9 mouse cellular contexts compared by ENCODE assay signal in the genomic region with DNA sequence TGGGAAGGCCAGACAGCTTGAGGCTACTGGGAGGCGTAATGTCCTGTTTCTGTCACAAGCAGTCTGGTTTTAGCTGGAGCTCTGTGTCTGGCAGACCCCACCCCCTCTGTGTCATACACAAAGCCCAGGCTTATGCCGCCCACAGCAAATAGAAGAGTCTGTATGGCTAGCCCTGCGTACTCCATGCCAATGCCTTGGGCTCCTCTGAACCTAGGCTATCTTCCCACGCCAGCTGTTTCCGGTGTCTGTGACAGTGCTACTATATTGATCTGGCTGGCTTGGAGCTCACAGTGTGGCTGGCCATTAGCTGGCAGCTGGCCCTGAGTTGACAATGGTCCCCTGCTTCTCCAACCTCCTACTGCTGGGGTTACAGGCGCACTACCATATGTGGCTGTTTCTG. TPM values are rescaled to one million over a fixed set of nuclear protein-coding genes. Genes with fewer than 3 reads are reported as not detected.
DNase-seq lines count a peak whose midpoint lies in the region; ATAC-seq lines count a peak whose summit lies in the region.
"Had no signal": no experiment of that assay in that cellular context is flagged by ENCODE, and none has a peak within 500 bp of the region (broad histone marks: within the 10 kb centered on the region; RNA-seq: fewer than 3 reads in every experiment).

No protein-coding gene starts in this region.

- ATAC-seq in granulocyte monocyte progenitor cell, adult 5-6 weeks (replicated peaks; ENCODE audit: poor library complexity, severe bottlenecking), result peak; percentile 26

- DNase-seq in left cerebral cortex, postnatal 4 days, result peak; percentile 70
- no peak for DNase-seq in left cerebral cortex, adult 11 months (ENCODE audit: low spot score)
- DNase-seq in layer of hippocampus, postnatal 10 days (ENCODE audit: low spot score in 2 of 2), result peak; percentile 25 to 47
- DNase-seq in mesoderm, embryonic 11.5 days (ENCODE audit: low read depth, low spot score), result peak; percentile 8
- DNase-seq in urinary bladder, postnatal 14 days (ENCODE audit: low spot score), result no peak
- DNase-seq in thymus, postnatal 0 days (ENCODE audit: low spot score), result no peak
- no peak for DNase-seq in embryo, embryonic 9.5 days (ENCODE audit: extremely low spot score)
- DNase-seq: kidney, postnatal 25 days had no signal

- intact Hi-C loops in left cerebral cortex, postnatal 4 days (cut with DNase I), result no loop called here

RNA-seq across cellular contexts. Expression of gene Ier3, which starts 37.5 kb away (rescaled TPM):
- total RNA-seq in left cerebral cortex, postnatal 4 days (2021), result 1 to 10 TPM; 4.8 to 5.1 TPM
- total RNA-seq in granulocyte monocyte progenitor cell, adult 5-6 weeks (2014; fragmentation: Nextera tagmentation), result 4.6 and 18.1 TPM in 2 replicates
- 44.3 and 53.7 TPM in 2 replicates for total RNA-seq in granulocyte monocyte progenitor cell, adult 5-6 weeks (2017)
- 1 to 10 TPM; 4.3 to 4.6 TPM for total RNA-seq in layer of hippocampus, postnatal 10 days (2021)
- 18.1 and 19.0 TPM in 2 replicates for polyA plus RNA-seq in thymus, postnatal 0 days (2015; fragmentation: Nextera tagmentation; extraction: Ambion mirVana)

RNA-seq across cellular contexts. Expression of gene Flot1, which starts 39.1 kb away (rescaled TPM):
- 100 to 1,000 TPM; 113 TPM for total RNA-seq in left cerebral cortex, postnatal 4 days (2021)
- 66.8 and 109 TPM in 2 replicates for total RNA-seq in granulocyte monocyte progenitor cell, adult 5-6 weeks (2014; fragmentation: Nextera tagmentation)
- 58.3 and 63.6 TPM in 2 replicates for total RNA-seq in granulocyte monocyte progenitor cell, adult 5-6 weeks (2017)
- 100 to 1,000 TPM; 163 to 172 TPM for total RNA-seq in layer of hippocampus, postnatal 10 days (2021)
- polyA plus RNA-seq in thymus, postnatal 0 days (2015; fragmentation: Nextera tagmentation; extraction: Ambion mirVana), result 88.3 and 93.1 TPM in 2 replicates

RNA-seq across cellular contexts. Expression of gene Tubb5, which starts 54.2 kb away (rescaled TPM):
- 1,000 to 10,000 TPM; 2,525 to 2,580 TPM for total RNA-seq in left cerebral cortex, postnatal 4 days (2021)
- total RNA-seq in granulocyte monocyte progenitor cell, adult 5-6 weeks (2014; fragmentation: Nextera tagmentation), result 640 and 699 TPM in 2 replicates
- 874 and 1,022 TPM in 2 replicates for total RNA-seq in granulocyte monocyte progenitor cell, adult 5-6 weeks (2017)
- total RNA-seq in layer of hippocampus, postnatal 10 days (2021), result 1,000 to 10,000 TPM; 1,119 to 1,208 TPM
- polyA plus RNA-seq in thymus, postnatal 0 days (2015; fragmentation: Nextera tagmentation; extraction: Ambion mirVana), result 942 and 997 TPM in 2 replicates

RNA-seq across cellular contexts. Expression of gene Mdc1, which starts 57.4 kb away (rescaled TPM):
- 10 to 100 TPM; 30.1 to 30.4 TPM for total RNA-seq in left cerebral cortex, postnatal 4 days (2021)
- total RNA-seq in granulocyte monocyte progenitor cell, adult 5-6 weeks (2014; fragmentation: Nextera tagmentation), result 103 and 159 TPM in 2 replicates
- 23.7 and 28.6 TPM in 2 replicates for total RNA-seq in granulocyte monocyte progenitor cell, adult 5-6 weeks (2017)
- total RNA-seq in layer of hippocampus, postnatal 10 days (2021), result 10 to 100 TPM; 15.8 to 16.2 TPM
- polyA plus RNA-seq in thymus, postnatal 0 days (2015; fragmentation: Nextera tagmentation; extraction: Ambion mirVana), result 6.7 TPM in 2 replicates

Comparison
In these comparisons a context has a peak if more than half of its experiments do, and no peak if none do; other contexts are left out.
1. DNase-seq: peak in left cerebral cortex, postnatal 4 days (single experiment), layer of hippocampus, postnatal 10 days (2 of 2) and mesoderm, embryonic 11.5 days (single experiment); none in left cerebral cortex, adult 11 months (single experiment), urinary bladder, postnatal 14 days (single experiment), thymus, postnatal 0 days (single experiment) and embryo, embryonic 9.5 days (single experiment).